Mouse (Mus musculus) forebrain, embryonic 11.5 days (tissue): ENCODE measurements around the gene Pold1. TPM values are rescaled to one million over a fixed set of nuclear protein-coding genes. Genes with fewer than 3 reads are reported as not detected.

Experiments used
- ATAC-seq: fragments of 200-750 bp; cut with Nextera tagmentation; replicated peaks from 2 replicates; pipeline ENCODE4 v1.8.0; 2017; ENCODE audit warnings: moderate TSS enrichment; ENCODE audit not compliant: low FRiP score
- DNase-seq: peaks from one replicate; pipeline ENCODE4 v3.0.0-alpha.2; 2017; ENCODE audit warnings: low spot score
- H3K27ac ChIP-seq: fragments of 300-500 bp; sonication (generic); 2 replicates; pipeline ENCODE4 v1.5.1; 2014; ENCODE audit warnings: low read depth, low read length
- H3K27me3 ChIP-seq: fragments of 300-500 bp; sonication (generic); 2 replicates; pipeline ENCODE4 v1.6.1; 2014; ENCODE audit warnings: mild to moderate bottlenecking, low read length, mixed read lengths; ENCODE audit not compliant: control insufficient read depth, insufficient read depth
- H3K36me3 ChIP-seq: fragments of 300-500 bp; sonication (generic); 2 replicates; pipeline ENCODE4 v1.6.1; 2014; ENCODE audit warnings: mild to moderate bottlenecking, low read length, moderate library complexity, mixed read lengths; ENCODE audit not compliant: control insufficient read depth, insufficient read depth
- H3K4me1 ChIP-seq: fragments of 300-500 bp; sonication (generic); replicated peaks from 2 replicates; pipeline ENCODE4 v1.6.1; 2014; ENCODE audit warnings: low read length, mixed read lengths; ENCODE audit not compliant: control insufficient read depth, insufficient read depth
- H3K4me2 ChIP-seq: fragments of 300-500 bp; sonication (generic); 2 replicates; pipeline ENCODE4 v1.6.1; 2014; ENCODE audit warnings: low read depth, mild to moderate bottlenecking, low read length, moderate library complexity, mixed read lengths; ENCODE audit not compliant: severe bottlenecking
- H3K4me3 ChIP-seq: fragments of 300-500 bp; sonication (generic); 2 replicates; pipeline ENCODE4 v1.5.1; 2014; ENCODE audit warnings: low read depth, low read length
- H3K9ac ChIP-seq: fragments of 300-500 bp; sonication (generic); 2 replicates; pipeline ENCODE4 v1.6.1; 2014; ENCODE audit warnings: low read length
- H3K9me3 ChIP-seq: fragments of 300-500 bp; sonication (generic); 2 replicates; pipeline ENCODE4 v1.6.1; 2016; ENCODE audit warnings: low read length, mixed read lengths; ENCODE audit not compliant: control insufficient read depth
- WGBS: fragments of 180-500 bp; shearing (Covaris S2); extraction: QIAGEN DNeasy Blood & Tissue Kit; methylation state at CpG from one replicate; pipeline ENCODE4 v1.1.7; 2014; 5-methylcytosine and 5-hydroxymethylcytosine counted together
- polyA plus RNA-seq: library from polyadenylated mRNA; unstranded; fragments of >200 nt; fragmentation: Nextera tagmentation; extraction: Ambion mirVana; gene quantifications from 2 replicates; pipeline ENCODE4 v1.2.1, GENCODE M21; 2014

The Pold1 gene
- polyA plus RNA-seq, 1 experiment from 2014 or later = 133 TPM

- Histone ChIP-seq H3K4me2 (peak overlapping the region; percentile 88), H3K9ac (peak overlapping the region; percentile 94), H3K27ac (peak overlapping the region; percentile 77; the same call in 1 of the 2 replicates), H3K9me3 (no peaks in the 10 kb centered on the region), H3K27me3 (no peaks in the 10 kb centered on the region), H3K36me3 (no peaks in the 10 kb centered on the region), H3K4me1 (peaks cover 7% of the 10 kb centered on the region), H3K4me3 (peak overlapping the region; percentile 51)
- ATAC-seq (no peak), DNase-seq (no peak)
- WGBS = 81% methylated on average over 10 of the region's 10 CpGs
These were observed 51.1 kb downstream of the Pold1 start for GRCm38 (mm10) chr7:44497361-44498055.

GRCm38 (mm10) chr7:44496771-44497109 is 51.9 kb downstream of the Pold1 start:
- peak overlapping the region; percentile 51 for H3K4me3 ChIP-seq
- peaks cover 2% of the 10 kb centered on the region; the same call in 1 of the 2 replicates for H3K36me3 ChIP-seq
- peak overlapping the region; percentile 94 for H3K9ac ChIP-seq
- no peaks in the 10 kb centered on the region for H3K27me3 ChIP-seq
- peaks cover 7% of the 10 kb centered on the region for H3K4me1 ChIP-seq
- DNase-seq (no peak), ATAC-seq (no peak)
- H3K4me2 ChIP-seq = peak overlapping the region; percentile 88
- peak overlapping the region; percentile 77 for H3K27ac ChIP-seq
- under 1% methylated on average over 26 of the region's 26 CpGs for whole genome bisulfite sequencing
- H3K9me3 ChIP-seq = no peaks in the 10 kb centered on the region

GRCm38 (mm10) chr7:44495992-44496770 is 52.5 kb downstream of the Pold1 start, which contains the start of the genes Emc10 and Fam71e1:
TSS of gene Emc10 (minus strand) at chr7:44496529.
TSS of gene Fam71e1 (plus strand) at chr7:44496581.
- Histone ChIP-seq H3K9ac (peak within 1 kb of the TSS; percentile 94), H3K4me2 (peak within 1 kb of the TSS; percentile 88), H3K27me3 (no peaks in the 10 kb centered on the region), H3K27ac (peak within 1 kb of the TSS; percentile 88), H3K4me3 (peak within 1 kb of the TSS; percentile 51), H3K4me1 (peaks cover 7% of the 10 kb centered on the region), H3K9me3 (no peaks in the 10 kb centered on the region), H3K36me3 (peaks cover 4% of the 10 kb centered on the region; the same call in 1 of the 2 replicates)
- ATAC-seq (peak; percentile 92), DNase-seq (peak; percentile 99)
- WGBS = under 1% methylated on average over 58 of the region's 58 CpGs

GRCm38 (mm10) chr7:44495086-44495485 is 53.6 kb downstream of the Pold1 start:
- peak overlapping the region; percentile 94; the same call in 1 of the 2 replicates for H3K9ac ChIP-seq
- H3K4me3 ChIP-seq = no peak overlapping the region; the same call in 1 of the 2 replicates
- DNase-seq = no peak
- H3K27ac ChIP-seq = no peak overlapping the region
- H3K4me2 ChIP-seq = peak overlapping the region; percentile 88
- H3K36me3 ChIP-seq = peaks cover 4% of the 10 kb centered on the region; the same call in 1 of the 2 replicates
- no peaks in the 10 kb centered on the region for H3K9me3 ChIP-seq
- H3K4me1 ChIP-seq = peaks cover 7% of the 10 kb centered on the region
- no peaks in the 10 kb centered on the region for H3K27me3 ChIP-seq
- ATAC-seq = no peak
- 91% methylated on average over 7 of the region's 7 CpGs for WGBS

GRCm38 (mm10) chr7:44494681-44495080 is 54.0 kb downstream of the Pold1 start:
- H3K27me3 ChIP-seq = no peaks in the 10 kb centered on the region
- H3K27ac ChIP-seq = no peak overlapping the region
- peaks cover 7% of the 10 kb centered on the region for H3K4me1 ChIP-seq
- DNase-seq (no peak), ATAC-seq (no peak)
- no peak overlapping the region for H3K9ac ChIP-seq
- H3K36me3 ChIP-seq = peaks cover 4% of the 10 kb centered on the region; the same call in 1 of the 2 replicates
- WGBS = 92% methylated on average over 12 of the region's 12 CpGs
- H3K4me3 ChIP-seq = no peak overlapping the region
- H3K9me3 ChIP-seq = no peaks in the 10 kb centered on the region
- no peak overlapping the region for H3K4me2 ChIP-seq

- WGBS = 96% methylated on average over 20 of the region's 21 CpGs
- H3K9ac ChIP-seq = no peak overlapping the region
- ATAC-seq (no peak), DNase-seq (peak; percentile 51)
- peaks cover 5% of the 10 kb centered on the region for H3K4me1 ChIP-seq
- H3K4me2 ChIP-seq = no peak overlapping the region
- no peaks in the 10 kb centered on the region for H3K27me3 ChIP-seq
- no peak overlapping the region for H3K4me3 ChIP-seq
- H3K27ac ChIP-seq = no peak overlapping the region
- H3K36me3 ChIP-seq = peaks cover 4% of the 10 kb centered on the region; the same call in 1 of the 2 replicates
- H3K9me3 ChIP-seq = no peaks in the 10 kb centered on the region
These were observed 56.4 kb downstream of the Pold1 start for GRCm38 (mm10) chr7:44492166-44492826.

GRCm38 (mm10) chr7:44491391-44491790 is 57.3 kb downstream of the Pold1 start:
- peaks cover 4% of the 10 kb centered on the region; the same call in 1 of the 2 replicates for H3K36me3 ChIP-seq
- no peaks in the 10 kb centered on the region for H3K27me3 ChIP-seq
- no peak overlapping the region for H3K4me3 ChIP-seq
- no peak overlapping the region for H3K4me2 ChIP-seq
- no peak for DNase-seq
- no peaks in the 10 kb centered on the region for H3K9me3 ChIP-seq
- H3K9ac ChIP-seq = no peak overlapping the region
- no peak overlapping the region for H3K27ac ChIP-seq
- 0 out of 2 replicates have a peak, but pooled peaks cover 5% of the 10 kb centered on the region for H3K4me1 ChIP-seq
- no peak for ATAC-seq
- WGBS = 95% methylated on average over 5 of the region's 5 CpGs

GRCm38 (mm10) chr7:44490281-44490680 is 58.4 kb downstream of the Pold1 start:
- DNase-seq (no peak), ATAC-seq (no peak)
- Histone ChIP-seq H3K27me3 (no peaks in the 10 kb centered on the region), H3K9me3 (no peaks in the 10 kb centered on the region), H3K4me2 (no peak overlapping the region), H3K36me3 (peaks cover 4% of the 10 kb centered on the region; the same call in 1 of the 2 replicates), H3K27ac (no peak overlapping the region), H3K4me1 (no peaks in the 10 kb centered on the region), H3K9ac (no peak overlapping the region), H3K4me3 (no peak overlapping the region)
- WGBS = 94% methylated on average over 4 of the region's 4 CpGs
